Comparison of ENCODE assay signal across 8 mouse cellular contexts in genomic region chr1:36588476-36589450, GRCm38 (mm10). TPM values are rescaled to one million over a fixed set of nuclear protein-coding genes. Genes with fewer than 3 reads are reported as not detected.
DNase-seq lines count a peak whose midpoint lies in the region; ATAC-seq lines count a peak whose summit lies in the region.

No protein-coding gene starts in this region.

- no peak for DNase-seq in midbrain, embryonic 11.5 days (ENCODE audit: low spot score, missing footprints)
- DNase-seq in gastrocnemius, adult 8-10 months (ENCODE audit: low spot score in 2 of 2), result peak; percentile 31 to 62
- peak; percentile 76 for DNase-seq in mesoderm, embryonic 11.5 days (ENCODE audit: low read depth, low spot score)
- no peak for DNase-seq in spleen, postnatal 4 days (ENCODE audit: low spot score in 2 of 2)
- no peak for DNase-seq in right cerebral cortex, adult 18-20 months

- ATAC-seq in midbrain, embryonic 11.5 days (ENCODE audit: low FRiP score), result peak; percentile 38; the same call in 1 of the 2 replicates
- no peak for ATAC-seq in midbrain, embryonic 16.5 days
- ATAC-seq in hindbrain, embryonic 13.5 days (ENCODE audit: low FRiP score), result peak; percentile 65; the same call in 1 of the 2 replicates
- no peak for ATAC-seq in monocyte, adult 5-6 weeks (replicated peaks; ENCODE audit: insufficient number of reproducible peaks, low FRiP score, low TSS enrichment, poor library complexity, severe bottlenecking)

- H3K4me1 ChIP-seq in midbrain, embryonic 11.5 days (ENCODE audit: control insufficient read depth, insufficient read depth, low read length), result no peaks in the 10 kb centered on the region
- peaks cover 2% of the 10 kb centered on the region; the same call in 1 of the 2 replicates for H3K4me1 ChIP-seq in midbrain, embryonic 16.5 days (ENCODE audit: control insufficient read depth, insufficient read depth, low read length)
- H3K4me1 ChIP-seq in hindbrain, embryonic 13.5 days (replicated peaks), result peaks cover 28% of the 10 kb centered on the region

- no peaks in the 10 kb centered on the region for H3K27me3 ChIP-seq in midbrain, embryonic 11.5 days (ENCODE audit: control insufficient read depth, insufficient read depth, low read length)
- no peaks in the 10 kb centered on the region for H3K27me3 ChIP-seq in midbrain, embryonic 16.5 days (ENCODE audit: control insufficient read depth, insufficient read depth, low read depth, low read length)
- H3K27me3 ChIP-seq in hindbrain, embryonic 13.5 days, result peaks cover 46% of the 10 kb centered on the region

- H3K4me2 ChIP-seq in midbrain, embryonic 11.5 days, result no peak overlapping the region
- H3K4me2 ChIP-seq in midbrain, embryonic 16.5 days (ENCODE audit: low read length), result no peak overlapping the region
- H3K4me2 ChIP-seq in hindbrain, embryonic 13.5 days, result no peak overlapping the region

- no peak overlapping the region for H3K9ac ChIP-seq in midbrain, embryonic 11.5 days (ENCODE audit: low read length)
- H3K9ac ChIP-seq in midbrain, embryonic 16.5 days (ENCODE audit: low read depth, low read length), result no peak overlapping the region
- H3K9ac ChIP-seq in hindbrain, embryonic 13.5 days, result 0 out of 2 replicates have a peak overlapping the region, but pooled peaks have one; percentile 20

- no peaks in the 10 kb centered on the region for H3K9me3 ChIP-seq in midbrain, embryonic 11.5 days (ENCODE audit: control insufficient read depth, low read length)
- H3K9me3 ChIP-seq in midbrain, embryonic 16.5 days (replicated peaks; ENCODE audit: control insufficient read depth, low read length, poor library complexity, severe bottlenecking), result no peaks in the 10 kb centered on the region
- no peaks in the 10 kb centered on the region for H3K9me3 ChIP-seq in hindbrain, embryonic 13.5 days

- H3K27ac ChIP-seq in midbrain, embryonic 11.5 days (ENCODE audit: low read depth, low read length), result no peak overlapping the region
- H3K27ac ChIP-seq in midbrain, embryonic 16.5 days (ENCODE audit: low read length), result no peak overlapping the region
- 0 out of 2 replicates have a peak overlapping the region, but pooled peaks have one; percentile 58 for H3K27ac ChIP-seq in hindbrain, embryonic 13.5 days

- 68% methylated on average over 13 of the region's 13 CpGs for WGBS in midbrain, embryonic 11.5 days
- WGBS in midbrain, embryonic 16.5 days, result 70% methylated on average over 13 of the region's 13 CpGs
- 67% methylated on average over 13 of the region's 13 CpGs for WGBS in hindbrain, embryonic 13.5 days

- no peaks in the 10 kb centered on the region for H3K36me3 ChIP-seq in midbrain, embryonic 11.5 days (ENCODE audit: control insufficient read depth, insufficient read depth, low read length)
- no peaks in the 10 kb centered on the region for H3K36me3 ChIP-seq in midbrain, embryonic 16.5 days (ENCODE audit: control insufficient read depth, insufficient read depth, low read length)
- H3K36me3 ChIP-seq in hindbrain, embryonic 13.5 days, result no peaks in the 10 kb centered on the region

- H3K4me3 ChIP-seq in midbrain, embryonic 11.5 days (ENCODE audit: low read depth, low read length), result no peak overlapping the region
- no peak overlapping the region for H3K4me3 ChIP-seq in midbrain, embryonic 16.5 days (ENCODE audit: low read depth, low read length)
- no peak overlapping the region for H3K4me3 ChIP-seq in hindbrain, embryonic 13.5 days

RNA-seq across cellular contexts. Expression of gene Sema4c, which starts 30.6 kb away (rescaled TPM):
- polyA plus RNA-seq in midbrain, embryonic 11.5 days (2014; fragmentation: Nextera tagmentation; extraction: Ambion mirVana), result 3.1 and 3.4 TPM in 2 replicates
- 24.4 and 27.0 TPM in 2 replicates for polyA plus RNA-seq in midbrain, embryonic 16.5 days (2015; fragmentation: Nextera tagmentation; extraction: Ambion mirVana)
- 1 to 10 TPM; 2.7 to 5.2 (median 4.6) TPM for total RNA-seq in gastrocnemius, adult 8-10 months (2022)
- polyA plus RNA-seq in hindbrain, embryonic 13.5 days (2015; fragmentation: Nextera tagmentation; extraction: Ambion mirVana), result 28.3 and 31.8 TPM in 2 replicates
- 7.7 to 16.7 TPM (median 7.8 TPM) in 3 replicates for total RNA-seq in monocyte, adult 5-6 weeks (2017)

RNA-seq across cellular contexts. Expression of gene Ankrd39, which starts 41.5 kb away (rescaled TPM):
- 12.3 and 14.0 TPM in 2 replicates for polyA plus RNA-seq in midbrain, embryonic 11.5 days (2014; fragmentation: Nextera tagmentation; extraction: Ambion mirVana)
- polyA plus RNA-seq in midbrain, embryonic 16.5 days (2015; fragmentation: Nextera tagmentation; extraction: Ambion mirVana), result 30.6 and 32.8 TPM in 2 replicates
- total RNA-seq in gastrocnemius, adult 8-10 months (2022), result 1 to 10 TPM; 6.3 to 9.7 (median 9.4) TPM
- polyA plus RNA-seq in hindbrain, embryonic 13.5 days (2015; fragmentation: Nextera tagmentation; extraction: Ambion mirVana), result 22.4 TPM in 2 replicates
- 4.9 to 7.9 TPM (median 7.6 TPM) in 3 replicates for total RNA-seq in monocyte, adult 5-6 weeks (2017)

RNA-seq across cellular contexts. Expression of gene Gm42417, which starts 49.5 kb away (rescaled TPM):
- polyA plus RNA-seq in midbrain, embryonic 11.5 days (2014; fragmentation: Nextera tagmentation; extraction: Ambion mirVana), result not detected in 2 replicates
- 0.20 and 0.75 TPM in 2 replicates for polyA plus RNA-seq in midbrain, embryonic 16.5 days (2015; fragmentation: Nextera tagmentation; extraction: Ambion mirVana)
- total RNA-seq in gastrocnemius, adult 8-10 months (2022), result 1,000 to 10,000 TPM in 3 of 4 experiments, 100 to 1,000 TPM in 1; 926 to 1,454 (median 1,403) TPM
- 0.43 TPM in 1 of 2 replicates, not detected in the other for polyA plus RNA-seq in hindbrain, embryonic 13.5 days (2015; fragmentation: Nextera tagmentation; extraction: Ambion mirVana)
- total RNA-seq in monocyte, adult 5-6 weeks (2017), result not detected in 3 replicates

RNA-seq across cellular contexts. Expression of gene Ankrd23, which starts 52.1 kb away (rescaled TPM):
- polyA plus RNA-seq in midbrain, embryonic 11.5 days (2014; fragmentation: Nextera tagmentation; extraction: Ambion mirVana), result 6.0 TPM in 2 replicates
- 16.1 and 17.0 TPM in 2 replicates for polyA plus RNA-seq in midbrain, embryonic 16.5 days (2015; fragmentation: Nextera tagmentation; extraction: Ambion mirVana)
- total RNA-seq in gastrocnemius, adult 8-10 months (2022), result 1,000 to 10,000 TPM; 2,275 to 3,003 (median 2,494) TPM
- 16.3 and 19.5 TPM in 2 replicates for polyA plus RNA-seq in hindbrain, embryonic 13.5 days (2015; fragmentation: Nextera tagmentation; extraction: Ambion mirVana)
- total RNA-seq in monocyte, adult 5-6 weeks (2017), result 9.4 to 21.2 TPM (median 19.1 TPM) in 3 replicates

Comparison
In these comparisons a context has a peak if more than half of its experiments do, and no peak if none do; other contexts are left out.
1. ATAC-seq: peak in midbrain, embryonic 11.5 days (single experiment) and hindbrain, embryonic 13.5 days (single experiment); none in midbrain, embryonic 16.5 days (single experiment) and monocyte, adult 5-6 weeks (single experiment).
2. DNase-seq: peak in gastrocnemius, adult 8-10 months (2 of 2) and mesoderm, embryonic 11.5 days (single experiment); none in midbrain, embryonic 11.5 days (single experiment), spleen, postnatal 4 days (0 of 2) and right cerebral cortex, adult 18-20 months (single experiment).